Mouse (Mus musculus): Measurements from ENCODE around the gene Rpa2. TPM values are rescaled to one million over a fixed set of nuclear protein-coding genes. Genes with fewer than 3 reads are reported as not detected.
"Not testable (repeated sequence)": the region's sequence is repeated elsewhere in the genome, so short reads cannot be mapped to it uniquely, and the experiment has no call there.

The Rpa2 gene
- polyA plus RNA-seq, 1 experiment from 2014 or later, result 26.6 TPM

DNA sequence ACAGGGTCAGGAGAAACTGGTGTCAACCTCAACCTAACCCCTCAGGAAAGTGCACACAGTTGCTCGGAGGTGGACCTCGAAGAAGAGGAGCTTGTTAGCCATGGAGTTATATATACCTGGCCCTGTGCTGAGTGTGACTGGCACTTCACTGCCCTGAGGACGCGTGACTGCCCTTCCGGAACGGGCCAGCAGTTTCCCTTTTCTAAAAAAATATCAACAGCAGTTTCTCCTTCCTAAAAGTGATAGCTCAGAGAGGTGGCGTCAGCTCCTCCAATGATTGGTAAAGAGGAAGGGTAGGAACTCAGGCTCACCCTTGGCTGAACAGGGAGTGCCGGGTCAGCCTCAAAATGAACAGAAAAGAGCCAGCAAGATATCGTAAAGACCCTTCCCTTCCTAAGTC, 25.9 kb downstream of the Rpa2 start:
- no peak for ATAC-seq
- H3K9me3 ChIP-seq (ENCODE audit: control insufficient read depth), result no peaks in the 10 kb centered on the region
- 0 out of 2 replicates have a peak, but pooled peaks cover 4% of the 10 kb centered on the region for H3K4me1 ChIP-seq (replicated peaks; ENCODE audit: control insufficient read depth, insufficient read depth, low read length)
- H3K27me3 ChIP-seq (replicated peaks; ENCODE audit: control insufficient read depth, insufficient read depth, low read length), result peaks cover 9% of the 10 kb centered on the region; the same call in 1 of the 2 replicates
- WGBS, result 61% methylated on average over 9 of the region's 9 CpGs
- no peak overlapping the region for H3K4me2 ChIP-seq (replicated peaks; ENCODE audit: low read depth)
- H3K9ac ChIP-seq (ENCODE audit: low read depth, low read length), result no peak overlapping the region
- TF ChIP-seq CTCF (IDR thresholded peaks at IDR 0.05; ENCODE audit: low read depth), result no peak
- no peak overlapping the region for H3K27ac ChIP-seq (ENCODE audit: low read depth, low read length)
- no peak overlapping the region for H3K4me3 ChIP-seq (ENCODE audit: low read depth, low read length)
- H3K36me3 ChIP-seq (ENCODE audit: control insufficient read depth, insufficient read depth), result no peaks in the 10 kb centered on the region

GRCm38 (mm10) chr4:132794760-132795159, 26.6 kb downstream of the Rpa2 start:
- WGBS, result 68% methylated on average over 8 of the region's 8 CpGs

DNA sequence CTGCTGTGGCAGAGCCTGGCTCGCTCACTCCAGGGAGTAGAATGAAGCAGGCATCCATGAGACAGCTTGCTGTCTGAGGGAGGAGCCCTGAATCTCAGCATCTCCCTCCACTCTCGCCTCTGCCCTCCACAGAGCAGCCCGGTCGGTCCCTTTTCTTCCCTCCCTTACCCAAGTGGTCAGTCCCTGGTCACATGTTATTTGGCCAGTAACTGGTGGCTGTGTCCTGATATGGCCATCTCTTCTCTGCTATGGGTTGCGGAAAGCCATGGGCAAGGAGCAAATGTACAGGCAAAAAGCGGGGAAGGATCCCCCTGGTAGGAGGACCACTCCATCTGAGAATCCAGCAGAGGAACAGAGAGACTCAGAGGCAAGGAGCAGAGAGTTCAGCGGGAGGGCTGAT, 27.0 kb downstream of the Rpa2 start:
- 65% methylated on average over 7 of the region's 7 CpGs for WGBS
- no peak for ATAC-seq
- Histone ChIP-seq H3K36me3 (ENCODE audit: control insufficient read depth, insufficient read depth) (no peaks in the 10 kb centered on the region), H3K4me2 (replicated peaks; ENCODE audit: low read depth) (no peak overlapping the region), H3K27me3 (replicated peaks; ENCODE audit: control insufficient read depth, insufficient read depth, low read length) (peaks cover 9% of the 10 kb centered on the region; the same call in 1 of the 2 replicates), H3K4me3 (ENCODE audit: low read depth, low read length) (no peak overlapping the region), H3K27ac (ENCODE audit: low read depth, low read length) (no peak overlapping the region), H3K9me3 (ENCODE audit: control insufficient read depth) (no peaks in the 10 kb centered on the region), H3K9ac (ENCODE audit: low read depth, low read length) (no peak overlapping the region), H3K4me1 (replicated peaks; ENCODE audit: control insufficient read depth, insufficient read depth, low read length) (0 out of 2 replicates have a peak, but pooled peaks cover 4% of the 10 kb centered on the region)
- TF ChIP-seq CTCF (IDR thresholded peaks at IDR 0.05; ENCODE audit: low read depth), result no peak

More at GRCm38 (mm10) chr4:132794760-132795159, 26.6 kb downstream of the Rpa2 start:
- H3K27ac ChIP-seq (ENCODE audit: low read depth, low read length), result no peak overlapping the region
- no peak overlapping the region for H3K4me3 ChIP-seq (ENCODE audit: low read depth, low read length)
- no peak overlapping the region for H3K9ac ChIP-seq (ENCODE audit: low read depth, low read length)
- 0 out of 2 replicates have a peak, but pooled peaks cover 4% of the 10 kb centered on the region for H3K4me1 ChIP-seq (replicated peaks; ENCODE audit: control insufficient read depth, insufficient read depth, low read length)
- no peak for ATAC-seq
- H3K27me3 ChIP-seq (replicated peaks; ENCODE audit: control insufficient read depth, insufficient read depth, low read length), result peaks cover 9% of the 10 kb centered on the region; the same call in 1 of the 2 replicates
- no peak overlapping the region for H3K4me2 ChIP-seq (replicated peaks; ENCODE audit: low read depth)
- H3K36me3 ChIP-seq (ENCODE audit: control insufficient read depth, insufficient read depth), result no peaks in the 10 kb centered on the region
- no peaks in the 10 kb centered on the region for H3K9me3 ChIP-seq (ENCODE audit: control insufficient read depth)
- TF ChIP-seq CTCF (IDR thresholded peaks at IDR 0.05; ENCODE audit: low read depth), result no peak

DNA sequence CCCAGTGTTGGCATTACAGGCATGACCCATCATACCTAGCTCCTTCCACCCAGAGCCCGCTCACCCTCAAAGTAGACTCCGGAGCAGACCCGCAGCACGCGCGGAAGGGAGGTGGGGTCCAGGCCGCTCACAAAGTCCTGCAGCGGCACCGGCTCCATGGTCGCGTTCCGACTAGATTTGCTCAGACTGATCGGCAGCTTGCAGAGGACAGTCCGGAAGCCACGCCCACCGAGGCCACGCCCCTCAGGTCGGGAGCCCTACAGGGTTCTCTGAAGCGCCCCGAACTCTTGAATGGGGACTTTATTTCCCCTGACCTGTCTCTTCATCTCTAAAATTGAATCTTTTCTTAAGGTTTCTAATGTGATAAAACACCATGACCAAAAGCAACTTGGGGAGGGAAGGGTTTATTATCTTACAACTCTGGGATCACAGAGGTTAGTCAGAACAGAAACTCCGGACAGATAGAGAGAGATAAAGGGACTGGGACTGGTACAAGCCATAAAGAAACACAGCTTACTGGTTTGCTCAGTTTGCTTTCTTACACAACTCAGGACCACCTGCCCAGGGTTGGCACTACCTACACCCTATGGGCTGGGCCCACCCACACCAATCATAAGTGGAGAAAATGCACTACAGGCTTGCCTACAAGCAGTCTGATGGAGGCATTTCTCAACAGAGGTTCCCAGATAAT, 28.2 kb downstream of the Rpa2 start, which contains the start of gene Themis2:
Gene Themis2 (minus strand): TSS at position 192 of the 691 bp plus-strand sequence.
- peak within 1 kb of the TSS; percentile 79 for H3K4me2 ChIP-seq (replicated peaks; ENCODE audit: low read depth)
- H3K36me3 ChIP-seq (ENCODE audit: control insufficient read depth, insufficient read depth), result no peaks in the 10 kb centered on the region
- H3K9me3 ChIP-seq (ENCODE audit: control insufficient read depth), result no peaks in the 10 kb centered on the region
- H3K4me1 ChIP-seq (replicated peaks; ENCODE audit: control insufficient read depth, insufficient read depth, low read length), result 0 out of 2 replicates have a peak, but pooled peaks cover 4% of the 10 kb centered on the region
- H3K27ac ChIP-seq (ENCODE audit: low read depth, low read length), result no peak within 1 kb of the TSS
- H3K4me3 ChIP-seq (ENCODE audit: low read depth, low read length), result peak within 1 kb of the TSS; percentile 38
- H3K9ac ChIP-seq (ENCODE audit: low read depth, low read length), result no peak within 1 kb of the TSS
- under 1% methylated on average over 21 of the region's 21 CpGs for WGBS
- H3K27me3 ChIP-seq (replicated peaks; ENCODE audit: control insufficient read depth, insufficient read depth, low read length), result peaks cover 9% of the 10 kb centered on the region; the same call in 1 of the 2 replicates
- ATAC-seq, result no peak
- no peak for TF ChIP-seq CTCF (IDR thresholded peaks at IDR 0.05; ENCODE audit: low read depth)

GRCm38 (mm10) chr4:132797461-132797860, 29.3 kb downstream of the Rpa2 start:
- Histone ChIP-seq H3K36me3 (ENCODE audit: control insufficient read depth, insufficient read depth) (no peaks in the 10 kb centered on the region), H3K9ac (ENCODE audit: low read depth, low read length) (no peak overlapping the region), H3K4me1 (replicated peaks; ENCODE audit: control insufficient read depth, insufficient read depth, low read length) (0 out of 2 replicates have a peak, but pooled peaks cover 4% of the 10 kb centered on the region), H3K9me3 (ENCODE audit: control insufficient read depth) (no peaks in the 10 kb centered on the region), H3K27ac (ENCODE audit: low read depth, low read length) (no peak overlapping the region), H3K4me2 (replicated peaks; ENCODE audit: low read depth) (no peak overlapping the region), H3K27me3 (replicated peaks; ENCODE audit: control insufficient read depth, insufficient read depth, low read length) (peaks cover 9% of the 10 kb centered on the region; the same call in 1 of the 2 replicates), H3K4me3 (ENCODE audit: low read depth, low read length) (no peak overlapping the region)
- 0 out of 2 replicates have a peak, but pooled peaks have one; percentile 19 for TF ChIP-seq CTCF (IDR thresholded peaks at IDR 0.05; ENCODE audit: low read depth)
- 69% methylated on average over 1 of the region's 1 CpGs for WGBS
- no peak for ATAC-seq

DNA sequence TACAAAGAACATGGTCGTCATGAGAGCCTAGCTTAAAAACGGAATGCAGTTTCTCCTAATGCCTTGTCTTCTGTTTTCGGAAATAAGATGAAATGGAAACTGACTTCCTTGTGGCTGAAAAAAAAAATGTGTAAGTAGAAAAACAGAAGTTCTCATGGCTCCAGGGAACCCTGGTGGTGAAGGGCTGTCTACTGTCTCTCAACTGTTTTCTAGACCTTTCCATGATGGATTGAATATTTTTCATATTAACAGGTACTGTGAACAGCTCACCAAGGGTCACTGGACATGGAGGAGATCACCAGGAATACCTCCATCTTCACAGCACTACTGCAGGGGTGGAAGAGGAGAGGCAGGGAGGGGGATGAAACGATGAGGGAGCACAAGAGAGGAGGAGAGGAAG, 29.9 kb downstream of the Rpa2 start:
- H3K4me1 ChIP-seq (replicated peaks; ENCODE audit: control insufficient read depth, insufficient read depth, low read length), result 0 out of 2 replicates have a peak, but pooled peaks cover 4% of the 10 kb centered on the region
- H3K9me3 ChIP-seq (ENCODE audit: control insufficient read depth), result no peaks in the 10 kb centered on the region
- 72% methylated on average over 4 of the region's 4 CpGs for WGBS
- no peak overlapping the region for H3K4me3 ChIP-seq (ENCODE audit: low read depth, low read length)
- H3K27ac ChIP-seq (ENCODE audit: low read depth, low read length), result no peak overlapping the region
- no peak for ATAC-seq
- TF ChIP-seq CTCF (IDR thresholded peaks at IDR 0.05; ENCODE audit: low read depth), result no peak
- H3K9ac ChIP-seq (ENCODE audit: low read depth, low read length), result no peak overlapping the region
- no peak overlapping the region for H3K4me2 ChIP-seq (replicated peaks; ENCODE audit: low read depth)
- no peaks in the 10 kb centered on the region for H3K36me3 ChIP-seq (ENCODE audit: control insufficient read depth, insufficient read depth)
- peaks cover 9% of the 10 kb centered on the region; the same call in 1 of the 2 replicates for H3K27me3 ChIP-seq (replicated peaks; ENCODE audit: control insufficient read depth, insufficient read depth, low read length)

GRCm38 (mm10) chr4:132798666-132799065, 30.5 kb downstream of the Rpa2 start:
- not testable (repeated sequence) for H3K27ac ChIP-seq (ENCODE audit: low read depth, low read length); H3K4me1 ChIP-seq (replicated peaks; ENCODE audit: control insufficient read depth, insufficient read depth, low read length); ATAC-seq; H3K4me3 ChIP-seq (ENCODE audit: low read depth, low read length); H3K27me3 ChIP-seq (replicated peaks; ENCODE audit: control insufficient read depth, insufficient read depth, low read length); H3K4me2 ChIP-seq (replicated peaks; ENCODE audit: low read depth); H3K9me3 ChIP-seq (ENCODE audit: control insufficient read depth); H3K9ac ChIP-seq (ENCODE audit: low read depth, low read length); H3K36me3 ChIP-seq (ENCODE audit: control insufficient read depth, insufficient read depth)
- 86% methylated on average over 3 of the region's 3 CpGs for WGBS

Data from intestine, postnatal 0 days (tissue).